Mouse (Mus musculus) MEL (cell line): ENCODE results near the gene Gm42791.

ENCODE experiments used
- BHLHE40 ChIP-seq: IDR thresholded peaks from 2 replicates; pipeline ENCODE4 v1.6.1; 2012; ENCODE audit warnings: low read depth, mild to moderate bottlenecking, inconsistent platforms, low read length, improper control_type of control experiment, borderline replicate concordance
- CHD1 ChIP-seq: IDR thresholded peaks from 2 replicates; pipeline ENCODE4 v1.6.1; 2012; ENCODE audit warnings: low read depth, mild to moderate bottlenecking, inconsistent platforms, low read length, improper control_type of control experiment
- CHD2 ChIP-seq: IDR thresholded peaks from 2 replicates; pipeline ENCODE4 v1.6.1; 2011; ENCODE audit warnings: low read length, improper control_type of control experiment
- CTCF ChIP-seq, 3 experiments: IDR thresholded peaks in 2 of 3; conservative IDR thresholded peaks in 1 of 3; 2 replicates each; pipeline ENCODE4 v1.5.1; 2011 to 2012; ENCODE audit warnings: low read length in 3 of 3, low read depth in 2 of 3, mild to moderate bottlenecking in 2 of 3, improper control_type of control experiment in 1 of 3, inconsistent platforms in 1 of 3, mixed read lengths in 1 of 3, moderate library complexity in 1 of 3; ENCODE audit not compliant: control insufficient read depth in 1 of 3, insufficient read depth in 1 of 3, poor library complexity in 1 of 3, severe bottlenecking in 1 of 3
- E2F4 ChIP-seq: IDR thresholded peaks from 2 replicates; pipeline ENCODE4 v1.6.1; 2011; ENCODE audit warnings: low read depth, low read length, improper control_type of control experiment, borderline replicate concordance
- EP300 ChIP-seq, 2 experiments: IDR thresholded peaks; 2 replicates each; pipeline ENCODE4 v1.6.1; 2011; ENCODE audit warnings: improper control_type of control experiment in 2 of 2, low read length in 2 of 2, low read depth in 1 of 2, mild to moderate bottlenecking in 1 of 2
- POLR2A ChIP-seq, 2 experiments: IDR thresholded peaks; 2 replicates each; pipeline ENCODE4 v1.6.1; 2011 to 2012; ENCODE audit warnings: low read length in 2 of 2, mild to moderate bottlenecking in 2 of 2, control low read depth in 1 of 2, improper control_type of control experiment in 1 of 2, low read depth in 1 of 2, moderate library complexity in 1 of 2; ENCODE audit not compliant: control insufficient read depth in 1 of 2, insufficient read depth in 1 of 2, poor library complexity in 1 of 2
- SMC3 ChIP-seq: IDR thresholded peaks from 2 replicates; pipeline ENCODE4 v1.6.1; 2011; ENCODE audit warnings: low read depth, low read length, improper control_type of control experiment
- TAL1 ChIP-seq: IDR thresholded peaks from 2 replicates; pipeline ENCODE4 v1.6.1; 2012; ENCODE audit warnings: mild to moderate bottlenecking, inconsistent platforms, low read length, moderate library complexity, mixed read lengths
- USF1 ChIP-seq: IDR thresholded peaks from 2 replicates; pipeline ENCODE4 v1.6.1; 2014; ENCODE audit warnings: low read depth, mild to moderate bottlenecking, inconsistent platforms, low read length, improper control_type of control experiment, moderate library complexity
- ZNF384 ChIP-seq: IDR thresholded peaks from 2 replicates; pipeline ENCODE4 v1.6.1; 2012; ENCODE audit warnings: low read depth, mild to moderate bottlenecking, inconsistent platforms, low read length, improper control_type of control experiment

DNA sequence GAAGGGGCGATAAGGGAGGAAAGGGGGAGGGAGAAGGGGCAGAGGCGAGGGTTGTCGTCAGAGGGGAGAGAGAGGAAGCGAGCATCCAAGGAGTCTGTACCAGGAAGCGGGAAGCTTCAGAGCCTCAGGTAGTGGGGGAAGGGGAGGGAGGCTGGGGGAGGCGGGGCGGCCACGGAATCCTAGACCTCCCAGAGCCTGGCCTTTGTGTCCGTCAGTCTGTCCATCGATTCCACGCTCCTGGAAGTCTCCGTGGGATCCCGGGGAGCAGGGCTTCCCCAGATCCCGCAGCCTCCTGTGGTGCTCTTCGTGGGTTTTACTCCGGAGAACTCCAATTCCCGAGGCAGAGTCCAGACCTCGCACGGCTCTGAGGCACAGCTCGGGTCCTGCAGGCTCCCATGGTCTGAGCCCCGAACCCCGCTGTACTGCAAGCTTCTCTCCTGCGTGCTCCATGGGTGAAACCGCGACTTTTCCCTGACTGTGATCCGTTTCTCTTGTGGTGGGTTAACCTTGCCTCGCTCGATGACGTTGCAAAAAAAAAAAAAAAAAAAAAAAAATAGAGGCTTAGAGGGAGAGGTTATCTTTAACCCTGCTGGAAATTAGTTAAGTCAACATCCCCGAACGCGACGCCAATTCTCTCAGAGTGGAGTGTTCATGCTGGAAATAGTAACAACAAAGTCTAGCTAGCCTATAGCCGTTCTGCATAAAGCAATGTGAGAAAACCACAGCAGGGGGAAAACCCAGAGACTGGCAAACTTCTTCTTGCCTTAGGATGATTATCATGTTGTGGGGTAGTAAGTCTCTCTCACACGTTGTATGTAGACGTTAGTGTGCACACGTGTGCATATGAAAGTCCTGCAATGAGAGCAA, 20.6 kb upstream of the Gm42791 start:
- TF ChIP-seq POLR2A (IDR thresholded peaks at IDR 0.05; ENCODE audit: control insufficient read depth in 1 of 2, insufficient read depth in 1 of 2, low read depth in 1 of 2, low read length in 2 of 2, poor library complexity in 1 of 2), result no peak
- no peak for TF ChIP-seq CTCF (IDR thresholded peaks at IDR 0.05 in 2 of 3, conservative IDR thresholded peaks at IDR 0.05 in 1 of 3; ENCODE audit: control insufficient read depth in 1 of 3, insufficient read depth in 1 of 3, low read depth in 2 of 3, low read length in 3 of 3, poor library complexity in 1 of 3, severe bottlenecking in 1 of 3)
- no peak for TF ChIP-seq CHD2
- TF ChIP-seq BHLHE40, result 0 out of 2 replicates have a peak, but pooled peaks have one; percentile 30
- no peak for TF ChIP-seq TAL1
- TF ChIP-seq ZNF384, result peak; percentile 99
- no peak for TF ChIP-seq CHD1
- no peak for TF ChIP-seq USF1
- TF ChIP-seq SMC3, result no peak
- no peak for TF ChIP-seq E2F4
- TF ChIP-seq EP300 (IDR thresholded peaks at IDR 0.05; ENCODE audit: low read depth in 1 of 2, low read length in 2 of 2), result peak; percentile 32 to 56; a peak in 3 of 4 replicates
